Mouse (Mus musculus) hindbrain, postnatal 0 days (tissue): ENCODE results near the gene Ttll12. TPM values are rescaled to one million over a fixed set of nuclear protein-coding genes. Genes with fewer than 3 reads are reported as not detected.

Source experiments
- ATAC-seq: fragments of 200-750 bp; cut with Nextera tagmentation; 2 replicates; pipeline ENCODE4 v1.8.0; 2017; ENCODE audit warnings: mild to moderate bottlenecking, moderate TSS enrichment, moderate library complexity
- DNase-seq: peaks from one replicate; pipeline ENCODE4 v3.0.0-alpha.2; 2015; ENCODE audit warnings: low spot score
- H3K27ac ChIP-seq: fragments of 300-500 bp; sonication (generic); 2 replicates; pipeline ENCODE4 v1.5.1; 2014; ENCODE audit warnings: mild to moderate bottlenecking
- H3K27me3 ChIP-seq: fragments of 300-500 bp; sonication (generic); 2 replicates; pipeline ENCODE4 v1.6.1; 2014; ENCODE audit warnings: low read length, mixed read lengths; ENCODE audit not compliant: insufficient read depth
- H3K36me3 ChIP-seq: fragments of 300-500 bp; sonication (generic); 2 replicates; pipeline ENCODE4 v1.6.1; 2014; ENCODE audit warnings: low read length, mixed read lengths; ENCODE audit not compliant: insufficient read depth
- H3K4me1 ChIP-seq: fragments of 300-500 bp; sonication (generic); 2 replicates; pipeline ENCODE4 v1.6.1; 2014; ENCODE audit warnings: antibody characterized with exemption, low read length, mixed read lengths; ENCODE audit not compliant: insufficient read depth
- H3K4me2 ChIP-seq: fragments of 300-500 bp; sonication (generic); 2 replicates; pipeline ENCODE4 v1.6.1; 2014; ENCODE audit warnings: low read depth, mild to moderate bottlenecking, low read length, moderate library complexity, mixed read lengths
- H3K4me3 ChIP-seq: fragments of 300-500 bp; sonication (generic); 2 replicates; pipeline ENCODE4 v1.5.1; 2014; ENCODE audit warnings: low read length
- H3K9ac ChIP-seq: fragments of 300-500 bp; sonication (generic); replicated peaks from 2 replicates; pipeline ENCODE4 v1.6.1; 2014; ENCODE audit warnings: mild to moderate bottlenecking, low read length, moderate library complexity, mixed read lengths
- H3K9me3 ChIP-seq: fragments of 300-500 bp; sonication (generic); 2 replicates; pipeline ENCODE4 v1.6.1; 2016; ENCODE audit warnings: low read length, mixed read lengths
- CTCF ChIP-seq: IDR thresholded peaks from 2 replicates; pipeline ENCODE4 v1.5.1; 2016; ENCODE audit warnings: antibody characterized with exemption, control low read depth, low read depth
- WGBS: fragments of 180-500 bp; shearing (Covaris S2); extraction: QIAGEN DNeasy Blood & Tissue Kit; methylation state at CpG from one replicate; pipeline ENCODE4 v1.1.7; 2014; 5-methylcytosine and 5-hydroxymethylcytosine counted together
- polyA plus RNA-seq: library from polyadenylated mRNA; unstranded; fragments of >200 nt; fragmentation: Nextera tagmentation; extraction: Ambion mirVana; gene quantifications from 2 replicates; pipeline ENCODE4 v1.2.1, GENCODE M21; 2015
- total RNA-seq: library from RNA; depleted of rRNA; stranded (reverse); fragments of >200 nt; gene quantifications from 2 replicates; pipeline ENCODE4 v1.2.3, GENCODE M21; 2014

Ttll12 gene
- total and polyA plus RNA-seq, 2 experiments from 2014 or later, result 32.6 to 60.6 TPM

DNA sequence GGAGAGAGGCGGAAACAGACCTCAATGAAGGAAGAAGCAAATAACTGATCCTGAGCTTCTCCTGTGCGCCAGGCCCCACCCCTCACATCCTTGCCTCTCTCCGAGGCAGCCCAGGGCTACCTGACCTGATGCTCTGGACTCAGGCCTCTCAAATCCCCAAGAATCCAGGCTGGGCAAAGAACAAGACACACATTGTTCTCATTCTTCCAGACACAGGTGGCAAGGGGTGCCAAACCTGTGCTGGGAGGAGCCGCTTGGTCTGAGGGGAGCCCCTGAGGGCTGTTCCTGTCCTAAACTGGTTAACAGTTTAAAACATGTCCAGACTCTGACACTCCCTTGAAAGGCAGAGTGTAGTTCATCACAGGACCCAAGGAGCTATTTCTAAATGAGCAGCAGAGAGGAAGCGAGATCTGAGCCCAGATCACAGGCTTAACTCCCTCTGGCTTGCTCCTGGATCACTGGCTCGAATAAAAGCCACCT is 10.2 kb downstream of the Ttll12 start:
- ATAC-seq (no peak), DNase-seq (no peak)
- WGBS, result 93% methylated on average over 6 of the region's 6 CpGs
- H3K4me1 ChIP-seq, result no peaks in the 10 kb centered on the region
- H3K4me2 ChIP-seq, result no peak overlapping the region
- no peak overlapping the region for H3K4me3 ChIP-seq
- H3K36me3 ChIP-seq, result peaks cover 70% of the 10 kb centered on the region
- H3K9me3 ChIP-seq, result 0 out of 2 replicates have a peak, but pooled peaks cover 2% of the 10 kb centered on the region
- H3K27ac ChIP-seq, result no peak overlapping the region
- no peak for TF ChIP-seq CTCF
- no peak overlapping the region for H3K9ac ChIP-seq
- no peaks in the 10 kb centered on the region for H3K27me3 ChIP-seq

DNA sequence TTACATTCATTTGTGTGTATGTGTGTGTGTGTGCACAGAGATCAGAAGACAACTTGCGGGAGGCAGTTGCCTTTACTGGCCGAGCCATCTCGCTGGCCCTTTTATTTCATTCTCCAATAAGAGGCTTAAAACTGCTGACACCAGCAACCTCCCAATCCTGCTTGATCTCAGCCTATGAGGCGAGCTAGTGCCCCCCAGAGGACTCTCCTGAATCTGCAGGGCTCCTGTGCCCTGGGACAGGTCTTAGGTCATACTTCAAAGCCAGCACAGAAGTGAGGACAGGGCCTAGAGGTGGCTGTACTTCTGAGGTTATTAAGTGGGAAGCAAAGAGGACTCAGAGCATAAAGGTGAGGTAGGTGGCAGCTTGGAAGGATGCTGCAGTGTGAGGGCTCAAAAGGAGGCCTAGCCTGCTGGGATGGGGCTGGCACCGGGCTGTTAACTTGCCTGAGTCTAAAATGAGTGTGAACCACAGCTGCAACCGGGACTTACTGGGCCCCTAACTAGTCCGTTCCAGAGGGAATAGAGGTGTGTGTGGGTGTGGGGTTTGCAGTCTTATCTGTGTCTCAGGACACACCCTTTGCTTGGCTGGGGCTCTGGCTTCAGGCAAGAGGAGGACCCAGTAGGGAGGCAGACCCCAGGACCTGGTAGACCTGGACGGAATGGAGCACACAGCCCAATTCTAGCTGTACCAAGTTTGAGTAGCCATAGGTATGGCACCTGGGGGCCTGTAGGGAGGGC is 11.4 kb downstream of the Ttll12 start:
- WGBS, result 74% methylated on average over 8 of the region's 8 CpGs

DNA sequence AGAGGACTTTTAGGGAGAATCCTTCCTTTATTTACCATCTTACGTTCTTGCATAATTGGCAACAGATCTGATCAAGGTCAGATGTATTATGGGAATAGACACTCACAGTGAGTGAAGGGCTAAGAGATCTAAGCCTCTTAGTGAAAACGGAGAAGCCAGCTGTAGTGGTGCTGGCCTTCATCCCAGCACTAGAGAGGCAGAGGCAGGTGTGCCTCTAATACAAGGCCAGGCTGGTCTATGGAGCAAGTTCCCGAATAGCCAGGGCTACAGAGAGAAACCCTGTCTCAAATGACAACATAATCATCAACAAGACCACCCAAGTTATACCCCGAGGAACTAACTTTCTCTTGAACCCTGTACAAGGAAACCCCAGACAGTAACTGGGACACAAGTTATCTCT is 12.0 kb downstream of the Ttll12 start:
- Histone ChIP-seq H3K9me3 (0 out of 2 replicates have a peak, but pooled peaks cover 2% of the 10 kb centered on the region), H3K27me3 (no peaks in the 10 kb centered on the region), H3K27ac (no peak overlapping the region), H3K4me3 (no peak overlapping the region), H3K9ac (no peak overlapping the region), H3K36me3 (peaks cover 85% of the 10 kb centered on the region), H3K4me2 (no peak overlapping the region), H3K4me1 (no peaks in the 10 kb centered on the region)
- no peak for TF ChIP-seq CTCF
- ATAC-seq (no peak), DNase-seq (no peak)
- WGBS, result 79% methylated on average over 4 of the region's 4 CpGs

More for the DNA sequence above, 11.4 kb downstream of the Ttll12 start:
- TF ChIP-seq CTCF, result peak; percentile 53
- no peak overlapping the region for H3K4me2 ChIP-seq
- no peaks in the 10 kb centered on the region for H3K4me1 ChIP-seq
- H3K27ac ChIP-seq, result no peak overlapping the region
- H3K9ac ChIP-seq, result no peak overlapping the region
- ATAC-seq, result no peak
- 0 out of 2 replicates have a peak, but pooled peaks cover 2% of the 10 kb centered on the region for H3K9me3 ChIP-seq
- H3K36me3 ChIP-seq, result peaks cover 79% of the 10 kb centered on the region
- no peaks in the 10 kb centered on the region for H3K27me3 ChIP-seq
- DNase-seq, result peak; percentile 50
- no peak overlapping the region for H3K4me3 ChIP-seq

DNA sequence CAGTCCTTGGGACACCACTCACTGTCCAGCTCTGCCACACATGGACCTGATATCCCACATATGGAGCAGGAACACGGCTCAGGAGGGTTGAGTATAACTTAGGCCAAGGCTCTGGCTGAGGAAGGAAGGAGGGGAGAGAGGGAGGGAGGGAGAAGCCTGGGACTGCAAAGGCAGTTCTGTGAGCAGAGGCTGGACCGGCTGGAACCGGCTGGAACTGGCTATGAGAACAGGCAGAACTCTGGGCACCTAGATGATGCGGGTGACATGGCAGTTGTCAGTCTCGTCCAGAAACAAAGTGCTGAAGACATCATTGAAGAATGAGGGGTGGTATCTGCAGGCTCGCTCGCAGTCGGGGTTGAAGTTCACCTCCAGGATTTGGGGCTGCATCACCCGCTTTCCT is 18.3 kb downstream of the Ttll12 start:
- Histone ChIP-seq H3K9me3 (no peaks in the 10 kb centered on the region), H3K36me3 (peaks cover 59% of the 10 kb centered on the region), H3K4me3 (no peak overlapping the region), H3K4me2 (no peak overlapping the region), H3K27ac (no peak overlapping the region), H3K9ac (no peak overlapping the region), H3K27me3 (no peaks in the 10 kb centered on the region), H3K4me1 (no peaks in the 10 kb centered on the region)
- TF ChIP-seq CTCF, result no peak
- ATAC-seq, result no peak
- DNase-seq, result no peak
- whole genome bisulfite sequencing, result 93% methylated on average over 9 of the region's 9 CpGs

DNA sequence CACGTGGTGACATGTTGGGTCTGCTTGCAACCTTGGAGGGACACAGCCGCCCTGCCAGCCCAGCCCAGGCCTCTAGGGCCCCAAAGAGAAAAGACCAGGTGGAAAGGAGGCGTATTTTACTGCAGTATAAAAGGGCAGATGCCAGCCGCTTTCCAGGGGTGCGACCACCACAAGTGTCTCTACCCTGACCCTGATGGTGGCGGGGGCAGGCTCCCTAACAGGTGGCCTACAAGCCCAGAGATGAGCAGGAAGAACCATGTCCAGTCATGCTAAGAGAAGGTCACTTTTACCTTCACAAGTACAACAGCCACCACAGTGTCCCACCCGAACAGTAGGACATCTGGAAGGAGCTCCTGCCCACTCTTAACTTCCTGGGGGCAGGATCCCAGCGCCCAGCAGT is 19.4 kb downstream of the Ttll12 start:
- DNase-seq (no peak), ATAC-seq (no peak)
- H3K9ac ChIP-seq, result no peak overlapping the region
- no peak for TF ChIP-seq CTCF
- H3K27me3 ChIP-seq, result no peaks in the 10 kb centered on the region
- H3K27ac ChIP-seq, result no peak overlapping the region
- peaks cover 48% of the 10 kb centered on the region for H3K36me3 ChIP-seq
- no peaks in the 10 kb centered on the region for H3K9me3 ChIP-seq
- H3K4me2 ChIP-seq, result no peak overlapping the region
- no peaks in the 10 kb centered on the region for H3K4me1 ChIP-seq
- 93% methylated on average over 8 of the region's 8 CpGs for WGBS
- no peak overlapping the region for H3K4me3 ChIP-seq

DNA sequence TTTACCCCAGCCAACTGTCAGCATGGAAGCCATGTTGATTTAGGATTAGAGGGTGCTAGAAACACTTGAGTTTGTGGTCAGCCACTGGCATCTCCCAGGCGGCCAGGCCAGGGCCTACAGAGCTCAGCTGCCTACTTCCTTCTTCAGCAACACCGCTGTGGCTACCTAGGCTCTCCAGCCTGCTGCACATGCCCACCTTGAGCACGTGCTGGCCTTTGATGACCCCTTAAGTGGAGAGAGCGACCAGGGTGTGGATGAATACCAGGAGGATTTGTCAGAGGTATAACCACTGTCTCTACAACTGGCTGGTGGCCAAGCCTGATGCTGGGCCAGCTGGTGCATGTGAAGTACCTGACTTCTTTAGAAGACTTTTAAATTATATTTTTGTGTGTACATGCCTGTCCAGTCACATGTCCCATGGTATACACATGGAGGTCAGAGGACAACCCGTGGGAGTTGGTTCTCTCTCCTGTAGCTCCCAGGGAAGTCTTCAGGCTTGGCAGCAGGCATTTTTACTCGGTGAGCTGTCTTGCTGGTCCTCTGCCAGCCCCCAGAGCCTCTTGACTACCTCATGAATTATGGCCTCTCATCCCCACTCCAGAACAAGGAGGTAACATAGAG is 20.1 kb downstream of the Ttll12 start:
- H3K27ac ChIP-seq, result no peak overlapping the region
- WGBS, result 85% methylated on average over 6 of the region's 6 CpGs
- no peak overlapping the region for H3K4me3 ChIP-seq
- no peak overlapping the region for H3K4me2 ChIP-seq
- H3K36me3 ChIP-seq, result peaks cover 41% of the 10 kb centered on the region
- H3K4me1 ChIP-seq, result no peaks in the 10 kb centered on the region
- TF ChIP-seq CTCF, result no peak
- H3K9me3 ChIP-seq, result no peaks in the 10 kb centered on the region
- ATAC-seq, result no peak
- DNase-seq, result no peak
- no peaks in the 10 kb centered on the region for H3K27me3 ChIP-seq
- no peak overlapping the region for H3K9ac ChIP-seq

DNA sequence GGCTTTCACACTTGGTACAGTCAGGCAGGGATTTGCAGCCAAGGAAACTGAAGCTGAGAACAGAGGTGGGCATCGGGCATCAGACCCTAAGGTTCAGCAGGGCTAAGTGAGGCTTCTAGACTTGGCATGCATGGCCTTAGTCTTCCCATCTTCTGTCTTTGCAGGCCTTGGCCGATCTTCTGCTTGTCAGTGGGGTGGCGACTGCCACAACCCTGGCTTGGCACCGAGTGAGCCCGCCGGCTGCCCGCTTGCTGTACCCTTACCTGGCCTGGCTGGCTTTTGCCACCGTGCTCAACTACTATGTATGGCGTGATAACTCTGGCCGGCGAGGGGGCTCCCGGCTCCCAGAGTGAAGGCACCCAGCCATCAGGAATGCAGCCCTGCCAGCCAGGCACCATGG is 21.4 kb downstream of the Ttll12 start:
- no peak for ATAC-seq
- Histone ChIP-seq H3K9me3 (no peaks in the 10 kb centered on the region), H3K4me3 (no peak overlapping the region), H3K9ac (no peak overlapping the region), H3K4me1 (no peaks in the 10 kb centered on the region), H3K27ac (no peak overlapping the region), H3K27me3 (no peaks in the 10 kb centered on the region), H3K36me3 (peaks cover 32% of the 10 kb centered on the region), H3K4me2 (no peak overlapping the region)
- WGBS, result 94% methylated on average over 12 of the region's 12 CpGs
- TF ChIP-seq CTCF, result no peak
- DNase-seq, result no peak
